Mouse (Mus musculus): Measurements from ENCODE around the gene Madcam1.

Madcam1 gene

DNA sequence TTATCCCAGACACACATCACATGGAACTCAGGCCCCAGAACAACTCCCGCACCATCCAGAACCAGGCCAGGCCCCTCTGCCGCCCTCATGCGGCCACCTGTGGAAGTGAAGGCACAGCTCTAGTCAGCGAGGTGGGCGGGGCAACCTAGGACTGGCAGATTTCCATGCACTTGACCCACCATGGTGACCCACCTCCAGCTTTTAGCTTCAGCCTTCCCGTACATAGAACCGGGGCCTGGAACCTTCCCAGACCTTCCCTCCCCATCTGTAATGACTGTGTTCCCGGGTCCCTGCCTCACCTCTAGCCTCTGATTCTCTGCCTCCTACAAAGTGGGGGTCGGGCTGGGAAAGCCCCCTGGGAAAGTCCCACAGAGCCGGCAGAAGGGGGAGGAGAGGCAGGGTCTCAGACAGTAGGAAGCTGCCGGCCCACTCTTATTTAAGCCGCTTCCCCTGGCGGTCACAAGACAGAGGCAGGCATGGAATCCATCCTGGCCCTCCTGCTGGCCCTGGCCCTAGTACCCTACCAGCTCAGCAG lies at the start of gene Madcam1:
Madcam1 (plus strand) TSS at position 429 of the 535 bp plus-strand sequence.
- no peak for DNase-seq (ENCODE audit: low read depth)

DNA sequence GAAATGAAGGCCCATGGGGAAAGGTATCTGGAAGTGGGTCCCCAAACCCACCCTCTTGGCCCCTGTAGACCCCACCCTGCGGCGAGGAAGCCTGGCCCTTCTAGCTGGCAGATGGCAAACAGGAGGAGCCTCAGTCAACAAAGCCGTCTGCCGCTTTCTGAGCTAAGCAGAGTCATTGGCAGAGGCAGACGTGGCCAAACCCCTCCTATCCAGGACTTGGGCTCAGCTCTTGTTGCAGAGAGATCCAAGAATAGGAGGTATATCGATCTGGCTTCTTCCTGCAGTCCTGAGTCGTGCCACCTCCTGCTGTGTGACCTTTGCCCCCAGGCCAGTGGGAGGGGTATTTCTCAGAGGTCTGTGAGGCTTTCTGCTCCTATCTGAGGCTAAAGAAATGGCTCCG lies 48.5 kb upstream of the Madcam1 start:
- DNase-seq (ENCODE audit: low read depth) = no peak

DNA sequence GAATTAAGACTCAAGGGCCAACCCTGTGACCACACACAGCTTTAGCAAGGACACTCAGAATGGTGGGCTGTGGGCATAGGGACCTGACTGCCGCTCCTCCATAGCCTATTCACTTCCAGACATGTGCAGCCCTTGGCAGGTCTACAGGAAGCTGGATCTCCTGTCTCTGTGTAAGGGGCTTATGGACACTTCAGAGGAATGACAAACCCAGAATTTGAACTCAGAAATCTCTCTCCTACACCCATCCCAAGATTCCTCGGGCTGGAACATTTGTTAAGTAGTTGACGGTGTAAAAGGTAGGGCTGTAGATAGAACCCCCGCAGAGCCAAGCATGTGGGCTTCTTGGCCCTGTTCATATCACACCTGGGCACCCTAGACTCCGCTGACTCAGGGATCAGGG lies 48.0 kb upstream of the Madcam1 start:
- DNase-seq (ENCODE audit: low read depth) = no peak

DNA sequence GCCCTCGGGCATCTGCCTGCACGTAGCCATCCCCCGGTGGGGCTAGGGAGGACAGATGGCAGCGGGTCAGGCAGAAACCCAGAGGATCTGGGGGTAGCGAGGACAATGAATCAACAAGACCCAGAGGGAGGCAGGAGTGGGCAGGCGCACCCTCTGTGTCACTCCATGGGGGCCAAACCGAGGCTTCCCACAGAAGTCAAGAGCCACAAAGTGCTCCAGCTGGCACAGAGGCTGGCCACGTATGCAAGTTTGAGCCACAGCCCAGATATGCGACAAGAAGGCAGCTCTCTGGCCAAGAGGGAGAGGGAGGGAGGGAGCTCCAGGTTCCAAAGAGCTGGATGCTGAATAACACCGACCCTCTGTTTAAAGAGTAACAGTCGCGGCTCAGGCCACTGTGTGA lies 40.4 kb upstream of the Madcam1 start:
- DNase-seq (ENCODE audit: low read depth) = no peak

DNA sequence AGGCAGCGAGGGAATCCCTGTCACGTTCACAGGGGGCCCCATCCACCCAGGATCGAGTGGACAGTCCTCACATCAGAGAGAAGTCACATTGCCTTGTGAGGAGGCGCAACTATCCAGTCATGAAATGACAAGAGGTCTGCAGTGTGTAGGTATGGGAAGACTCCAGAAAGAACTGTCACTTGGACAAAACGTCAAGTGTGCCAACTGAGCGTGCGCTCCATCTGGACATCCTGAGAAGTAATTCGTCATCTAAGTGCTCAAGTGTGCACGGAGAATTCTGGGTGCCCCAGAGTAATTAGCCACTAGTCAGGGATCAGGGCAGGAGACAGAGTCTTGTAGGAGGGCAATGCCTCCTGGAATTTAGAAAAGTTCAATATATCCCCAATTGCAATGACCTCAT lies 39.0 kb upstream of the Madcam1 start:
- no peak for DNase-seq (ENCODE audit: low read depth)

DNA sequence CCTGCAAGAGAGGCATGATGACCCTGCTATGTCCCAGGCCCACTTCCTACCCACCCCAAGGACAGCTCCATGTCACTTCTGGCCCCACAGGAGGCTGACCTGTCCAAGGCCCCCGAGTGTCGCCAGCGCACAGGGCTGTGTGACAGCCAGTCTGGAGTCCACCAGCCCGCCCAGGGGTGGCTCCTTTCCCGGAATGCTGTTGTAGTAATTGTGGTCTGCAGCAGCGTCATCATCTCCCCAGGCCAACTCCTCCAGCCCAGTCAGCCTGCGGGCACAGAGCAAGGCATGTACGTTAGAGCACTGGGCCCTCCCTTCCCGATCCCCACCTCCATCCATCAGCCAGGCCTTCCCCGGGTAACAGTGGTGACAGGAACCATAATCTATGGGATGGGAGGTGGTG lies 38.2 kb upstream of the Madcam1 start:
- DNase-seq (ENCODE audit: low read depth) = no peak

DNA sequence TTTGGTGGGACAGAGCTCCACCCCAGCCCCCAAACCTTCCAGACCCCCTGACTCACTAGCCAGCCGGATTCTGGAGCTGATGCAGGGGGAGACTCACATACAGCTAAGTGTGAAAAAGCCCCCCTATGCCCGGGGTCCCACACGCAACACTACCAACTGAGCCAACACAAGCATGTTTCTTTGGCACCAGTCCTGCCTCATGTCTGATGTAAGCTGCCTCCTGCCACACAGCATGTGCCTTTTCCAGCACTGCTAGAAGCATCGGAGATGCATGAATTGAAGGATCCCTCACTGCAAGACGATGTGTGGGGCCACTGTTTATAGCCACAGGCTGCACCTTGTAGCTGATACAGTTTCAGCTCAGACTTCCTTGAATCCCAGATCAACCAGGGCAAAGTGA lies 36.0 kb upstream of the Madcam1 start:
- DNase-seq (ENCODE audit: low read depth) = no peak

DNA sequence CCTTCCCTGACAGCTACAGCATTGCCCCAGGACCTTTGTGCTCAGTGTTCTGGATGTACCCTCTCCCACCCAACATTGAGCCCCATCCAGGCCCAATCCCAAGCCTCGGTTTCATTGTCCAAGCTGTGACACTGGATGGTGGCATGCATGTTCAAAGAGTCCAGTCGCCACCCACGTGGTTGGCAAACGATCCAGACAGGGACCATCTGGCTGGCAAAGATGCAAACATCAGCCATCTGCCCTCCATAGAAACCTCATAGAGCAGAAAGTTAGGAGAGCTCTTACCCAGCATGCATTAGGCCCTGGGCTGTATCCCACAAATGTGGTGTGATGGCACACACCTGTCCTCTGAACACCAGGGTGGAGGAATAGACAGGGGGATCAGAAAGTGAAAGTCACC lies 32.9 kb upstream of the Madcam1 start:
- DNase-seq (ENCODE audit: low read depth) = no peak

DNA sequence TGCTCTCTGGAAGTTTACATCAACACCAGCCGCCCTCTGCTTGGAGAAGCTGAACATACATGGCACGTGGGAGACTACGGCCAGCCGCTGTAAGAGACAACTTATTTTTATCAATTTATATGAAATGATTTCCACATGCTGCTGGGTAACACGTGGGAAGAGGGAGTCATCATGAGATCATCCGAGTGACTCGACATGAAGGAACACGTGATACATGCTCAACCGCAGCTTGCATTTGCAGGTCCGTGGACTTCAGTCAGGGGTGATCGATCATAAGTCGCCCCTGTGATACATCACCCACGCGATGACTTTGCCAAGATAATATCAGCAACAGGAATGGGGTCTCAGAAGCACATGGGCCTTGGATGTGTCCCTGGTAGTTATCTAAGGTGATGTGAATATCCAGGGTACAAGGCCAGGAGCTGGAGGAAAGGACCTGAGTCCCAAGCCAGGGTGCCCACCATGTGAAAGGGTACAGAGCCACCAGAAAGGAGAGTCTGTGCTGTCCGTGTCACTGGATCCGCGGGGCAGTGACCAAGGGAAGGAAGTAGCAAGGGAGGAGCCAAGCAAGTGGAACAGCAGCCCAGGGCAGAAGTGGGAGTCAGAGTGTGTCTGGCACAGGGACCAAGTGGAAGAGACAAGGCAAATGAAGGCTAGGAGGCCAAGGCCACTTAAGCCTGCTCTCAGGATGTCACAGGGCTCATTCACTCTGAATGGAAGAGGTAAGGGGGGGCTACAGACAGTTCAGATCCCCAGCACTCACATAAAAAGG lies 31.2 kb upstream of the Madcam1 start:
- peak; percentile 69 for DNase-seq (ENCODE audit: low read depth)

DNA sequence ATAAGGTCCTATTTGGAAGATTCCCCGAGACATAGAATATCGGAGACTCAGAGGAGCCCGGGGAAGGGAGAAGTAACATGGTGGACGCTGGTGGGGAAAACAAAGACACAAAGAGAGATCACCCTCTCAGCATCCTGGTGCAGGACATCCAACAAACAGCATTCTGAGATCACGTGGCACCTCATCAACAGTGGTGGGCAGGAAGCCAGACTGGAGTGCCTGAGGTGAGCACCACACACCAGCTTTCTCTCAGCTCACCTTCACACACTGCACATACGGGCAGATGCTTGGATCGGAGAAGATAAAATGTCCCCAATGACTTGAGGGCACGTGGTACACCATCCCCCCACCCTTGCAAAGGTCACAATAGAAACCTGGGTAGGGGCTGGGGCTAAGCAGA lies 28.1 kb upstream of the Madcam1 start:
- no peak for DNase-seq (ENCODE audit: low read depth)

DNA sequence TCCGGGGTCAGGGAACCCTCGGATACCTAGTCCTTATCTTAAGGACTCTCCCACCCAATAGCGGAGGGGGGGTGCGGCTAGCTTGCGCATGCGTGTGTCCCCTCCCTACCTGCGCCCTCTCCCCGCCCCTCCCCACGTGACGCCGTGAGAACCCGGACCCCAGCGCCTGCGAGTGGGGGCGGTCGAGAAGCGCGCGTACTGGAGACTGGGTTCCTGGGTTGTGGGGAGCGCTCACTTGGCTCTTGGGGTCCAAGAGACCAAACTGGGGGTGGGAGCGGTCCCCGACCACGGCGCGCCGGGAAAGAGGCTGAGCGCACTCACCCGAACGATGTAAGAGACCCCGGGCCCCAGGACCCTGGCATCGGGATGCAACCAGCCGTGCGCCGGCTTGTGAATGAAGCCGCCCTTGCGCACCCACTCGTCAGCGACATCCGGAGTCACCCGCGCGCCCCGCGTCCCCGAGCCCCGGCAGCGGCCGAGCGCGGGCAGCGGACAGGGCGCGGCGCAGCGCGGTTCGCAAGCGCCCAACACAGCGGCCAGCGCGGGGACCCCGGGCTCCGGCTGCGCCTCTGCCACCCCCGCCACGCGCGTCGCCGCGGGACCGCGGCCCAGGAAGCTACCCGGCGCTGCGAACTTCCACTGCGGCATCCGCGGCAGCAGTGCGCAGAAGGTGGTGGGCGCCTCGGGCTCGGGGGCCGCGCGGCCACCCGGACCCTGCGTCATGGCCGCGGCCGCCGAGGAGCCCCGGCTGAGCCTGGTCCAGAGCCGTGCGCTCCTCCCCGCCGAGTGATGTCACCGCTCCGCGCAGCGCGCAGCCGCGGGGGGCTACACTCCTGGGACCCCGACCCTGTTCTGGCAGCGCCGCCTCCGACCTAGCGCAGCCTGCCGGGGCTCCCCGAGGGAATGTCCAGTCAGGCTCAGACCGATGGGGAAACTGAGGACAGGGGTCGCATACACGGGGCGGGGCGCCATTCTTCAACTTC lies 26.9 kb upstream of the Madcam1 start, which contains the start of gene Shc2:
Shc2 (minus strand) TSS at position 791 of the 983 bp plus-strand sequence.
- DNase-seq (ENCODE audit: low read depth) = no peak

DNA sequence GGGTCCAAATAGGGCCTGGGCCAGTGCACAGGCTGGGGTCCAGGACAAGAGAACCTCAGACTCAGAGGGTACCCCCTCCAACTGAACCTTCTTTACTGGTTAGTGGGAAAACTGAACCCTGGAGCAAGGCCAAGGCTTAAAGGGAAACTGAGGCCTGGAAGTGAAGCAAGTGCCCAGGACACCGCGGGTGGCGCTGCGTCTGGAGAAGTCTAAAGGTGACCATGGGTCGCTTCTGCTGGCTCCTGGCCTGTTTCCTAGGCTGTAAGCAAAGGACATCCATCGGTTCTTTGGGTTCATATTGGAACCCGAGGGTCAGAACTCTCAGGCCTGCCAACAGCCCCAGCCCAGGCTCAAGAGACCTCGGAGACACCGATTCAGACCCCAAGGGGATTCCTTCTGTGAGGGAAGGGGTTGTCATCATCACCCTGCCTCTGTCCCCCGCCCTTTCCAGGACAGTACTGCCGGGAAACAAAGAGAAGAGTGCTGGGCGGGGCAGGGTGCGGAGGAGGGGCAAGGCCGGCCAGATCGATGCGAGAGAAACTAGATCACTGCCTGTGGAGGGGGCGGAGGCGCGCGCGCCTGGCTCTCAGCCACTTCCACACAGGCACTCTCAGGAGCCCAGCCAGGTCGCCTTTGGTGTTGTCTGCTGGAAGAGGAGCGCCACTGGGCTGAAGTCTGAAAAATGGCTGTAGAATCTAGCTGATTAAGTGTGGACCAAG lies 25.7 kb upstream of the Madcam1 start:
- no peak for DNase-seq (ENCODE audit: low read depth)

DNA sequence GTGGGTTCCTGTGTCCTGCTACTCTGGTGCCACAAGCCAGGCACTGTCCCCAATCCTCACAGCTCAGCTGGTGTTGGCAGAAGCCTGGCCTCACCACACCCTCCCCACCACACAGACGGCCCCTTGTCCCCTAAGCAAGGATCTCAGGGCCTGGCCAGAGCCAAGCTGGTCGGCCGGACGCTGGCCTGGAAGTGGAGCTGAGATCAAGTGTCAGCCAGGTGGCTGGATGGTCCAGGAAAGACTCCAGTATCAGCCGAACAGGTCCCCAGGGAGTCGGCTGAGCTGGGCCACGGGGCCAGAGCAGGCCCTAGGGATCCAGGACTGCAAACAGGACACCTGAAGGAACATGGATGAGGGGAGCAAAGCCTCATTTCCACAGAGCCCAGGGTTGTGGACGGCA lies 18.6 kb upstream of the Madcam1 start, which contains the start of gene Odf3l2:
Odf3l2 (minus strand) TSS at position 28 of the 400 bp plus-strand sequence.
- no peak for DNase-seq (ENCODE audit: low read depth)

DNA sequence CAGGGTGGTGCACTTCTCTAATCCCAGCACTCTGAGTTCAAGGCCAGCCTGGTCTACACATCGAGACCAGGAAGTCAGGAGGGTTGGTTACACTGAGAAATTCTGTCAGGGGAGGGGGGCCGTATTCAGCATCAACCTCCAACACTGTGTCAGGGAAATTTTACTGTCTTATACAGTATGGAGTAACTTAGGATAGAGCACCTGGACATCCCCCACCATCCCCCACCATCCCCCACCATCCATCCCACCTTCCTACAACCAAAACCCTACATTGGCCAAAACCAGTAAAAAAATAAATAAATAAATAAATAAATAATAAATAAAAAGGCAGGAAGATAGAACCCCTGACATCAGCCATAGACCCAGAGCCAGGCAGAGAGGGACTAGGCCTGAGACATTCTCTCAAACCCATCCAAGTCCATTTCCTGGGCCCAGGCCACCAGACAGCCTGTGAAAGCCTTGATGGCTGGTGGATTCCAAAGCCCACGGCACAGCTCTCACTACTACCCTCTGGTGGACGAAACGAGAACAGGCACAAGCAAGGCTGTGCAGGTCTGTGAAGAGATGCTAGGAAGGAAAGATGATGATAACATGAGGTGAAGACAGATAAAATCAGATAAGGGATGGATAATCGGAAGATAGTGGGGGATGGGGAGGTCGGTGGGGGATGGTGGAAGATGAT lies 15.1 kb upstream of the Madcam1 start:
- DNase-seq (ENCODE audit: low read depth) = peak; percentile 46

DNA sequence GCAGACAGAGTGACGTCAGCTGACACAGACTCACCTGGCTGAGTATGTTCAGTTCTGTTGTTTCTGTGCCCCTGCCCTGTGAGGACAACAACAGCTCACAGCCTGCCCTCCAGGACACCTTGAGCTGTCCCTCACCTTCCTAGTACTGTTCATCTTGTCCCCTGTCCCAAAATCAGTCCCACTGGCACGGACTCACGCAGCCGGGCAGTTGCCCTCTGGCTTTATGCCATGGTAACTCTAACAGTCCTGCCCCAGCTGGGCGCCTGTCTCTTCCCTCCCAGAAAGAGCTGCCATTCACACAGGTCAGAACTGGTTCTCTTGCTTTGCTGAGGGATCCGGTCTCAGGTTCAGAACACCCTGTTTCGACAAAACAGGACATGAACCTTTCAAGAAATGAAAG lies 11.6 kb upstream of the Madcam1 start:
- DNase-seq (ENCODE audit: low read depth) = no peak

DNA sequence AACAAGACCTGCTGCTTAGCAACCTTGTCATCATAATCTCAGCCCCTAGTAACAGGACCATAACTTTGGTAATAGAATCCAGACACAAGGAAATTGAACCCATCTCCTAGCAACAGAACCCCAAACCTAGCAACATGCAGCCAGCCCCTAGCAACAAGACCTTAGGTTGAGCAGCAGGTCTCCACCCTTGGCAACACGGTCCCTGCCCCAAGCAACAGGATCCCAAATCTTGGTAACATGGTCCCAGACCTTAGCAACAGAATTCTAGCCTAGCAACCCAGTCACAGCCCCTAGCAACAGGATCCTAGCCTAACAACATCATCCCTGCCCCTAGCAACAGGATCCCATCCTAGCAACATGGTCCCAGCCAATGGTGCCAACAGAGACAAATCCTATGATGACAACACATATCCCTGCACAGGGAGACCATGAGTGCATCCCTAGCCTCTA lies 9.4 kb upstream of the Madcam1 start:
- no peak for DNase-seq (ENCODE audit: low read depth)

DNA sequence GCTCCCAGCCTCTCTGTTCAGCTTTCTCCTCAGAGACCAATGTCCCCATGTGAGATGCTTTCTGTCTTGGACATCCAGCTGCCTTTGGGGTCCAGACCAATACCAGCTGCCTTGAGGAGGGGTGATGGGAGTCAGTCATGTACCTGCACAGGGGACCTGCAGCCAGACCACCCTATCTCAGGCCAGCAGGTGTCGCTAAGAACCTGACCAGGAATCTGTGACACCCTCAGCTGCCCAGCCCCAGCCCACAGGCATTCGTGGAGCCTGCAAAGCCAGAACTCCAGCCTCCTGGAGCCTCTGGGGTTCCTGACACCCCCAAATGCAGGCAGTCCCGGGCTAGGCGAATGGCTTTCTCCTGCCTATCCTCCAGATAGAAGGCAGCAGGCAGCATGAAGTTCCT lies 5.5 kb upstream of the Madcam1 start:
- DNase-seq (ENCODE audit: low read depth) = no peak

DNA sequence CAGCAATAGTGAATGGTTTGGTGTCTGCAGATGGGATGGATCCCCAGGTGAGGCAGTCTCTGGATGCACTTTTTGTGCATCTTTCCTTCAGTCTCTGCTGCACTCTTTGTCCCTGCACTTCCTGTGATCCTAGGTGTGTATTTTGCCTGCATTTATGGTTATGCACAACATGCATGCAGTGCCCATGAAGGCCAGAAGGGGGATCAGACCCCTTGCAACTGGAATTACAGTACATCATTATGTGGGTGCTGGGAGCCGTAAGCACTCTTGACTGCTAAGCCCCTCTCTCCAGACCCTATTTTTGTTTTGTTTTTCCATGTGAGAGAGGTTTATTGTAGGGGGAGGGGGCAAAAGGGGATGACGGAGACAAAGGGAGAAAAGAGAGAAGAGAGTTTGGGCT lies 4.1 kb upstream of the Madcam1 start:
- DNase-seq (ENCODE audit: low read depth) = no peak

DNA sequence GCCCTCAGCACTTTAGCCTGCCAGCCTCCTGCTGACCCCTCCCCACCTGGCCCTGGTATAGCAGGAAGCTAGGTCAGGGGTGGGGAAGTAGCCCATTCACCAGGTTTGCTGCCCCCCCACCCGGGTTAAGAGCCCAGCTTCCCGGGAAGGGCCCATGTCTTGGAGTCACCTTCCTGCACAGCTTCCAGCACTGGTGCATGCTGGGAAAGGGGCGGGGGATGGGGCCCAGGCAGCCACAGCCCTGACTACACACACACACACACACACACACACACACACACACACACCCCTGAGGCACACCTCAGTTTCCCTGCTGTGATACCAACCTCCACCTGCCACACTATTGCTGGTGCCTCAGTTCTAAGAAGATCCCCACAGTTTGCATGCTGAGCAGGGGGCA lies 2.5 kb upstream of the Madcam1 start:
- DNase-seq (ENCODE audit: low read depth) = no peak

DNA sequence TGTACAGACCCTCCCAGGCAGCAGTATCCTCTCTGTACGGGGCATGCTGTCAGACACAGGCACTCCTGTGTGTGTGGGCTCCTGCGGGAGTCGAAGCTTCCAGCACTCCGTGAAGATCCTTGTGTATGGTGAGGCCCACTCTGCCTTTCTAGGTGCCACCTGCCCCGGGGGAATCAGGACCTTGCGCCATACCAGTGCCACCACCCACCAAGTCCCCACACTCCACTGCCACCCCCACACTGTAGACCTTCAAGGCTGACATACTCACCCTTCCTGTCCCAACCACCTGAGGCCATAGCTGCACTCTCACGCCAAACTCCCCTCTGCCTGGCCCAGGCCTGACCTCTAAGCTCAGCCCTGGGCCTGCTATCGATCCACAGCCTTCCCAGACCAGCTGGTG lies 692 bp downstream of the Madcam1 start:
- DNase-seq (ENCODE audit: low read depth) = no peak

DNA sequence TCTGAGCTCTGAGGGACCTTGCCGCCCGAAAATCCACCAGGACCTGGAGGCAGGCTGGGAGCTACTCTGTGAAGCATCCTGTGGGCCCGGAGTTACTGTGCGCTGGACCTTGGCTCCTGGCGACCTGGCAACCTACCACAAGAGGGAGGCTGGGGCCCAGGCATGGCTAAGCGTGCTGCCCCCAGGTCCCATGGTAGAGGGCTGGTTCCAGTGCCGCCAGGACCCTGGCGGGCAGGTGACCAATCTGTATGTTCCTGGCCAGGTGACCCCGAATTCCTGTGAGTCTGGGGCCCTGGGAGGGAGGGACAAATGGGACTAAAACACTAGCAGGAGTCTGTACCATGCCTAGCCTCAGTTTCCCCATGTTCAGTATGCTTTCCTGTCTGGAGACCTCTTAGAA lies 2.1 kb downstream of the Madcam1 start:
- DNase-seq (ENCODE audit: low read depth) = no peak
